Mouse (Mus musculus): ENCODE data around the gene Cdk7. TPM values are rescaled to one million over a fixed set of nuclear protein-coding genes. Genes with fewer than 3 reads are reported as not detected.

Gene Cdk7
- polyA plus RNA-seq (2017; shearing (Covaris generic)) = 45.3 TPM

GRCm38 (mm10) chr13:100730861-100731176 lies at the start of gene Cdk7:
Cdk7 (minus strand) TSS chr13:100730939.

GRCm38 (mm10) chr13:100775252-100776055 lies 44.7 kb upstream of the Cdk7 start, which contains the start of gene Cenph:
Cenph (minus strand) TSS chr13:100775899.

DNA sequence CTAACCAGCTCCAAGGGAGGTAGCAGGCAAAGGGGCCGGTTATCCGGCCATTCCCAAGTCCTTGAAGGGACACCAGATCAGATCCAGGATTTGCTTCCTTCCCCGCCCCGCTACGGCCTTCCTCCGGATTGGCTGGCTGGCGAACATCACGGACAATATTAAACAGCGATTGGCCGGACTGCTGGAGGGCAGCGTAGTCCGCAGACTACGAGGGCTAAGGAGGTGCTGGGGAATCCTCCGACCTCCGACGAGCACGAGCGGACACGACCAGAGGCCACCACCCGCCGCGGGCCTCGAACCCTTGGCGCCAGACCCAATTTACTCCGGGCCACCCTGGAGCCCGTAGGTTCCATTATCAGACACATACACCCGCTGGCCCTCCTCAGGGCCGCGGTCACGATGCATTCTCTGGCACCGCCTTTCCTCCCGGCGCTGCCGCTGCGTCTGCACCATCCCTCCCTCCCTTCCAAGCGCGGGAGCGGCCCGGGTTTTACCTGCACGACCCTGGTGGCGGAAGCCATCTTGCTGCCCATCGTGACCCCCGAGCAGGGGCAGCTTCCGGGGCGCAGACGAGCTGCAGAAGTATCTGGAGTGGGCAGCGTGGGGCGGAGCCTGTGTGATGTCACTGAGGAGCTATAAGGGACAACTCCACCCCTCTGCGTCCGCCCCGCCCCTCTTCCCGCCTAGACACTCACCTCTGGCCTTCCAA lies 13.5 kb upstream of the Cdk7 start, which contains the start of gene Mrps36:
TSS of gene Mrps36 (minus strand) at position 624 of the 709 bp plus-strand sequence.

DNA sequence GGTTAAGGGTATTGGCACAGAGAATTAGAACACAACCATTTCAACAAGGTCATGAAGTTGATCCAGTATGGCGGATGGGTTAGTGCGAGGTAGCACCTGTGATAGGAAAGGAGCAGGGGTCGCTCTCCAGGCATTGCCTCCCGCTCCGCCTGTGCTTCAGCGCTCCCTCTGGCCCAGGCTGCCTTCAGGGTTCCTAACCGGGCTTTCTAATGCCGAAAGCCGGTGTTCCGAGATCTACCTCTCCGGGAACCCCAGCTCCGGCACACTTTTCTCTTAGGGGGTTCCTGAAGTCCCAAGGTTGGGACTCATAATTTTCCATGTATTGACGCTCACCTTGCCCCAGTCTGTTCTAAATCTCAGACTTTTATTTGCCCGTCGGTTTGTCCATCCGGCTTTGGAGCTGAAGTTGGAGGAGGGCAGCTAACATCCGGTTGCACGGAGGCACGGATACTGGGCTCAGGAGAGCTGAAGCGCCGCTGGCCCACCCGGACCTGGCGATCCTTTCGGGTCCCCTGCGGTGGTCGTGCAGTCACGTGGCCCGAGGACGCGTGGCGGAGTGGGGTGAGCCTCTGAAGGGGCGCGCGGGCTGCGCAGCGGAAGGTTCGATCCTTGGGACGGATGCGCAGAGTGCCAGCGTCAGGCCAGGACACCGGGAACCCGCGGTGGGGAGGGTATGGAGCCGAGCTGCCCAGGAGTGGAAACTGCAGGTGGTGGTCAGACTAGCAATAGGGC lies 61.3 kb downstream of the Cdk7 start, which contains the start of gene Ccdc125:
TSS of gene Ccdc125 (plus strand) at position 427 of the 732 bp plus-strand sequence.

Other genes with a start within 250 kb of the Cdk7 start
- gene Gtf2h2, start 238.4 kb downstream of the Cdk7 start, polyA plus RNA-seq (2017; shearing (Covaris generic)) = 36.9 TPM
- gene Ocln, start 178.2 kb downstream of the Cdk7 start, polyA plus RNA-seq (2017; shearing (Covaris generic)) = not detected
- gene Marveld2, start 114.0 kb downstream of the Cdk7 start, polyA plus RNA-seq (2017; shearing (Covaris generic)) = 8.5 TPM
- 77.0 TPM for gene Ak6, start 80.0 kb downstream of the Cdk7 start, polyA plus RNA-seq (2017; shearing (Covaris generic))
- 18.3 TPM for gene Rad17, start 79.9 kb downstream of the Cdk7 start, polyA plus RNA-seq (2017; shearing (Covaris generic))
- gene Taf9, start 79.4 kb downstream of the Cdk7 start, polyA plus RNA-seq (2017; shearing (Covaris generic)) = 9.6 TPM
- gene Ccdc125, start 61.2 kb downstream of the Cdk7 start, polyA plus RNA-seq (2017; shearing (Covaris generic)) = 14.6 TPM
- gene Mrps36, start 13.7 kb upstream of the Cdk7 start, polyA plus RNA-seq (2017; shearing (Covaris generic)) = 46.5 TPM
- gene Cenph, start 45.0 kb upstream of the Cdk7 start, polyA plus RNA-seq (2017; shearing (Covaris generic)) = 0.90 TPM
- gene Ccnb1, start 55.6 kb upstream of the Cdk7 start, polyA plus RNA-seq (2017; shearing (Covaris generic)) = 1.2 TPM
- gene Slc30a5, start 102.5 kb upstream of the Cdk7 start, polyA plus RNA-seq (2017; shearing (Covaris generic)) = 60.0 TPM

Measured in effector memory CD4-positive, alpha-beta T cell, adult 5 months (primary cell).